Mouse (Mus musculus): Measurements from ENCODE around the gene As3mt. TPM values are rescaled to one million over a fixed set of nuclear protein-coding genes. Genes with fewer than 3 reads are reported as not detected.
"Not testable (repeated sequence)": the region's sequence is repeated elsewhere in the genome, so short reads cannot be mapped to it uniquely, and the experiment has no call there.

As3mt gene
- polyA plus RNA-seq, 1 experiment from 2014 or later = 31.6 TPM

DNA sequence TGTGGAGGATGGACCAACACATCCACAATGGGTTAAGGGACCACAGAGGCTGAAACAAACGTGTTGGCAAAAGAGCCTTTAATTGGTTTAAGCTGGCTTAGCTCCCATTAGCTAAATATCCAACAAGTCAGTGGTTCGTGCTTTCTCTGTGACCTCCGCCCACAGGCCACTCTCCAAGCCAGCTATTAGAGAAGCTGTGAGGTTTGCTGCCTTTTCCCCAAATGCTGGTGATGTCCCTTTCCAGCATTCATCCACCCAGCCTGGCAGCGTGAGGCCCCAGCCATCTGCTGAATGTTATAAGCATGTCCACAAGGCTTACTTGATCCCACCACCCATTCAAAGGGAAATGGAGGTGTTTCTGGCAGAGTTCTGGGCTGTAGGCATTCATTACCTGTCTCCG, 69.1 kb downstream of the As3mt start:
- Histone ChIP-seq H3K4me2 (replicated peaks; ENCODE audit: low read depth, low read length) (no peak overlapping the region), H3K9ac (ENCODE audit: low read depth, low read length) (no peak overlapping the region), H3K4me3 (ENCODE audit: low read depth, low read length) (no peak overlapping the region), H3K27me3 (ENCODE audit: control insufficient read depth, insufficient read depth, low read length) (no peaks in the 10 kb centered on the region), H3K9me3 (ENCODE audit: control insufficient read depth, low read length) (no peaks in the 10 kb centered on the region), H3K4me1 (replicated peaks; ENCODE audit: control insufficient read depth, insufficient read depth, low read length) (no peaks in the 10 kb centered on the region), H3K36me3 (ENCODE audit: control insufficient read depth, insufficient read depth, low read length) (no peaks in the 10 kb centered on the region), H3K27ac (ENCODE audit: low read depth, low read length) (no peak overlapping the region)
- WGBS = 75% methylated on average over 5 of the region's 5 CpGs
- no peak for ATAC-seq (ENCODE audit: low FRiP score)
- DNase-seq (ENCODE audit: low spot score) = no peak

DNA sequence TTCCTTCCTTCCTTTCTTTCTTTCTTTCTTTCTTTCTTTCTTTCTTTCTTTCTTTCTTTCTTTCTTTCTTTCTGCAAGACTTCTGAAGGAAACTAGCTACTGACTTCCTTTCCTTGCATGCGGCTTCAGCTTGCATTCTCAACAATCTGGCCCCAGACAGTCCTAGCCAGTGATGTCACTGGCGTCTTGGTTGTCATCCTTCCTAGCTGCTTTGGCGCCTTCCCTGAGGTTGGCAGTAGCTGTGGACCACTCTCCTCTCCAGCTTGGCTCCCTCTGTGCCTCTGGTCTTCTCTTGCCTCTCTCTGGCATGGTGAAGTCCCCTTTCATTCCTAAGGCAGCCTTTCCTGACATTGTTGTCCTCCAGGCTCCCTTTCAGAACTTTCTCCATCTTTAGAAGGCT, 69.6 kb downstream of the As3mt start:
- no peaks in the 10 kb centered on the region for H3K27me3 ChIP-seq (ENCODE audit: control insufficient read depth, insufficient read depth, low read length)
- H3K36me3 ChIP-seq (ENCODE audit: control insufficient read depth, insufficient read depth, low read length) = no peaks in the 10 kb centered on the region
- no peak overlapping the region for H3K9ac ChIP-seq (ENCODE audit: low read depth, low read length)
- 78% methylated on average over 3 of the region's 3 CpGs for WGBS
- no peak overlapping the region for H3K27ac ChIP-seq (ENCODE audit: low read depth, low read length)
- H3K4me3 ChIP-seq (ENCODE audit: low read depth, low read length) = no peak overlapping the region
- H3K4me2 ChIP-seq (replicated peaks; ENCODE audit: low read depth, low read length) = no peak overlapping the region
- no peaks in the 10 kb centered on the region for H3K9me3 ChIP-seq (ENCODE audit: control insufficient read depth, low read length)
- H3K4me1 ChIP-seq (replicated peaks; ENCODE audit: control insufficient read depth, insufficient read depth, low read length) = no peaks in the 10 kb centered on the region
- DNase-seq (ENCODE audit: low spot score) = no peak
- no peak for ATAC-seq (ENCODE audit: low FRiP score)

DNA sequence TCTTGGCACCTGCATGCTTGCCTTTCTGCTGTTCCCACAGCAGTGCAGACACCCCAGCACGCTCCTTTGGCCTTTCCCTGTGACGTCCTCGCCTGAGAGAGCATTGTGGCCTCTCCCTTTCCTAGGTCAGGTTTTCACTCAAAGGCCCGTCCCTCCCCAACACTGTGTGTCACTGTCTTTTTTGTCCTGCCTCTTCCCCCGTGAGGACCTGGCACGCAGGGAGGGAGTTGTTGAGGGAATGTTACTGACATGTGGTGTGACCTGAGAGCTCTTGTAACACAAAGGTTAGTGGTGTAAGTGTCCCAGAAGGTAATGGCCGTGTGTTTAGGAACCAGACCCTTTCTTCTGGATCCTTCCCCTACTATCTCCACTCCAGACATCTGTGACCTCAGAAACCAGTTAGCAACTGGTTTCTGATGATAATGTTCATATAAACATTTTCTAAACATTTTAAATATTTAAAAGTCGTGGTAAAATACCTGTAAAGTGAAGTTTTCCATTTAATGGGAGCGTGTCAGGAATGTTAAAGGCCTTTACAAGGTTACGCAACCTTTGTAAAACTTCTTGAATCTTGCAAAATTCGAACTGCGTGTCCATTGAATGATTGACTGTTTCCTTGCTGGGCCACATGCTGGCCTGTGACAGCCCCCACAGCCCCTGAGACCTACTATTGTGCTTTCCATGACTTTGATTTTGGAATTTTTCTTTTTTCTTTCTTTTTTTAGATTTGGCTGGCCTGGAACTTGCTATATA, 70.8 kb downstream of the As3mt start:
- Histone ChIP-seq H3K4me2 (replicated peaks; ENCODE audit: low read depth, low read length) (no peak overlapping the region), H3K9me3 (ENCODE audit: control insufficient read depth, low read length) (no peaks in the 10 kb centered on the region), H3K27ac (ENCODE audit: low read depth, low read length) (no peak overlapping the region), H3K9ac (ENCODE audit: low read depth, low read length) (no peak overlapping the region), H3K27me3 (ENCODE audit: control insufficient read depth, insufficient read depth, low read length) (no peaks in the 10 kb centered on the region), H3K36me3 (ENCODE audit: control insufficient read depth, insufficient read depth, low read length) (no peaks in the 10 kb centered on the region), H3K4me1 (replicated peaks; ENCODE audit: control insufficient read depth, insufficient read depth, low read length) (no peaks in the 10 kb centered on the region), H3K4me3 (ENCODE audit: low read depth, low read length) (no peak overlapping the region)
- 63% methylated on average over 12 of the region's 12 CpGs for WGBS
- DNase-seq (ENCODE audit: low spot score) (no peak), ATAC-seq (ENCODE audit: low FRiP score) (no peak)

DNA sequence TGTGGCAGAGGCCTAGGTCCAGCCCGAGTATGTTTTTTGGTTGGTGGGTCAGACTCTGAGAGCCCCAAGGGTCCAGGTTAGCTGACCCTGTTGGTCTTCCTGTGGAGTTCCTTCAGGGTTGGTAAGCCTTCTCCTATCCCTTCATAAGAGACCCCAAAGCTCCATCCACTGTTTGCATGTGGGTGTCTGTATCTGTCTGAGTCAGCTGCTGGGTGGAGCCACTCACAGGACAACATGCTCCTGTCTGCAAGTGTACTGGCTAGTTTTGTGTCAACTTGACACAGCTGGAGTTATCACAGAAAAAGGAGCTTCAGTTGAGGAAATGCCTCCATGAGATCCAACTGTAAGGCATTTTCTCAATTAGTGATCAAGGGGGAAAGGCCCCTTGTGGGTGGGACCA, 71.9 kb downstream of the As3mt start:
- not testable (repeated sequence) for H3K36me3 ChIP-seq (ENCODE audit: control insufficient read depth, insufficient read depth, low read length); H3K4me1 ChIP-seq (replicated peaks; ENCODE audit: control insufficient read depth, insufficient read depth, low read length); DNase-seq (ENCODE audit: low spot score); H3K9ac ChIP-seq (ENCODE audit: low read depth, low read length); H3K9me3 ChIP-seq (ENCODE audit: control insufficient read depth, low read length); H3K4me2 ChIP-seq (replicated peaks; ENCODE audit: low read depth, low read length); H3K27ac ChIP-seq (ENCODE audit: low read depth, low read length); H3K4me3 ChIP-seq (ENCODE audit: low read depth, low read length); H3K27me3 ChIP-seq (ENCODE audit: control insufficient read depth, insufficient read depth, low read length); ATAC-seq (ENCODE audit: low FRiP score)
- 79% methylated on average over 1 of the region's 1 CpGs for WGBS

DNA sequence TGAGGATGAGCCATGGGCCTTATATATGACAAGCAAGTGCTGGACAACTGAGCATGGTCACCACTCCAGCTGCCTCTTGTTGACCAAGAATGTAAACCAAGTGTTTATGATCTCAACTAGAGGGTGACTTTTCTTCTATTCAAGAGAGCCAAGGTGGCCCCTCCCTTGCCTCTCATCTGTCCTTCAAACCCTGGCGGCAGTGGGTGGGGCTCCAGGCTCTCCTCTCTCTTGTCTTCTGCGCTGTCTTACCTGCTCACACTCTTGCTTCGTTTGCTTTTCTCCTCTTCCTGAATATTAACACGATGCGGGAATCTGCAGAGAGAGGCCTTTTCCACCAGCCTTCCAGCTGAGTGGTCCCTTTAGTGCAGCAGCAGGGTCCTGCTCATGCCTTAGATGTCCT, 76.8 kb downstream of the As3mt start:
- Histone ChIP-seq H3K4me2 (replicated peaks; ENCODE audit: low read depth, low read length) (no peak overlapping the region), H3K9ac (ENCODE audit: low read depth, low read length) (no peak overlapping the region), H3K36me3 (ENCODE audit: control insufficient read depth, insufficient read depth, low read length) (no peaks in the 10 kb centered on the region), H3K27ac (ENCODE audit: low read depth, low read length) (no peak overlapping the region), H3K4me3 (ENCODE audit: low read depth, low read length) (no peak overlapping the region), H3K4me1 (replicated peaks; ENCODE audit: control insufficient read depth, insufficient read depth, low read length) (no peaks in the 10 kb centered on the region), H3K9me3 (ENCODE audit: control insufficient read depth, low read length) (no peaks in the 10 kb centered on the region), H3K27me3 (ENCODE audit: control insufficient read depth, insufficient read depth, low read length) (no peaks in the 10 kb centered on the region)
- DNase-seq (ENCODE audit: low spot score) (no peak), ATAC-seq (ENCODE audit: low FRiP score) (no peak)
- WGBS = 78% methylated on average over 5 of the region's 5 CpGs

DNA sequence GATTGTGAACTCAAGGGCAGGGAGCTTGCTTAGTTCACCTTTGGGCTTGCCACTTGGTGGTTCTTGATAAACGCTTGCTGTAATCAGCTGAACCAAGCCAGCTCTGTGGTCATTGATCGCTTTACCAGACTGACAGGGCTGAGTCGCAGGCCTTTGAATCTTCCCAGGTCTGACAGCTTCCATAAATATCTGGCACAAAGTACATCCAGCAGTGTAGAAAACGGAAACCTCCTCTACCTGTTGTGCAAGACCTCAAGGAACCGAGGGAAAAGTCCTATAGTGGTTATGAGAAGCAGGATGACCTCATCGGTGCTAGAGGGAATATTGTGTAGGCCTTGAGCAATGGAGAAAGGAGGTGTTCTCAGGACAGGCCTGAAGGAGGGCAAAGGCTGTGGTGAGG, 77.2 kb downstream of the As3mt start:
- no peak for ATAC-seq (ENCODE audit: low FRiP score)
- WGBS = 87% methylated on average over 6 of the region's 6 CpGs
- Histone ChIP-seq H3K4me3 (ENCODE audit: low read depth, low read length) (no peak overlapping the region), H3K9me3 (ENCODE audit: control insufficient read depth, low read length) (no peaks in the 10 kb centered on the region), H3K36me3 (ENCODE audit: control insufficient read depth, insufficient read depth, low read length) (no peaks in the 10 kb centered on the region), H3K27me3 (ENCODE audit: control insufficient read depth, insufficient read depth, low read length) (no peaks in the 10 kb centered on the region), H3K4me1 (replicated peaks; ENCODE audit: control insufficient read depth, insufficient read depth, low read length) (no peaks in the 10 kb centered on the region), H3K4me2 (replicated peaks; ENCODE audit: low read depth, low read length) (no peak overlapping the region), H3K9ac (ENCODE audit: low read depth, low read length) (no peak overlapping the region), H3K27ac (ENCODE audit: low read depth, low read length) (no peak overlapping the region)
- no peak for DNase-seq (ENCODE audit: low spot score)

DNA sequence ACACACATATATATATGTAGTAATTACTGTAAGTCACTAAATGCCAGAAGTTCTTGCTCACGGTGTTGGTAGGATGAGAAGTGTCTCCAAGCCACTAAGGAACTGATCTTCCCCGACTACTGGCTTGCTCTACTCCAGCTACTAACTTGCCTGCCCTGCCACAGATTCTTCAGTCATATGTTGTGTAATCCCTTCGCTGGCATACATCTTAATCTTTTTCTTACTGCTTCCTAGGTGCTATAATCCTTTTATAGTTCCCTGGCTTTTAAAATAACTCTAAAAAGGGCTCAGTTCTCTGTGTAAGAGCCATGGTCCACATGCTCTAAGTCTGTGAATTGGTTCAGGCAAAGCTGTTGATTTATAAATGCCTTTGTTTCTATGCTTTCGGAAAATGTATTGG, 78.4 kb downstream of the As3mt start:
- no peak for ATAC-seq (ENCODE audit: low FRiP score)
- H3K4me2 ChIP-seq (replicated peaks; ENCODE audit: low read depth, low read length) = no peak overlapping the region
- H3K4me3 ChIP-seq (ENCODE audit: low read depth, low read length) = no peak overlapping the region
- 95% methylated on average over 4 of the region's 4 CpGs for WGBS
- no peaks in the 10 kb centered on the region for H3K4me1 ChIP-seq (replicated peaks; ENCODE audit: control insufficient read depth, insufficient read depth, low read length)
- H3K27me3 ChIP-seq (ENCODE audit: control insufficient read depth, insufficient read depth, low read length) = no peaks in the 10 kb centered on the region
- no peak for DNase-seq (ENCODE audit: low spot score)
- H3K27ac ChIP-seq (ENCODE audit: low read depth, low read length) = no peak overlapping the region
- no peaks in the 10 kb centered on the region for H3K36me3 ChIP-seq (ENCODE audit: control insufficient read depth, insufficient read depth, low read length)
- H3K9ac ChIP-seq (ENCODE audit: low read depth, low read length) = no peak overlapping the region
- H3K9me3 ChIP-seq (ENCODE audit: control insufficient read depth, low read length) = no peaks in the 10 kb centered on the region

DNA sequence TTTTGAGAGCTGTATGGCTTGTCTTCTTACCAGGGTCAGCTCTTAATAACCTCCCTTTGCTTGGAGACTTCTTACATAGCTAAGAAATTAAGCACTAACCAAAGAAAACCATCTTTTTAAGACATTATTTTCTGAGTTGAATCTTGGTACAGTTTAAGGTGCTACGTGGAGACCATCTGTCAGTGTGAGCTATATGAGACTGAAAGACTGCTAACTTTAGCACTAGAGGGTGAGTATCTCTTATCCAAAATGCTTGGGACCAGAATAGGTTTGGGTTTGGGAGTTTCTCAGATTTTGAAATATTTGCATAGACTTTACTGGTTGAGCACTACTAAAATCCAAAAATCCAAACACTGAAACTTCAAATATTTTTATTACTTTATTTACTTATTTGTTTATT, 82.5 kb downstream of the As3mt start:
- 98% methylated on average over 1 of the region's 1 CpGs for WGBS
- no peak for ATAC-seq (ENCODE audit: low FRiP score)
- Histone ChIP-seq H3K4me3 (ENCODE audit: low read depth, low read length) (no peak overlapping the region), H3K27ac (ENCODE audit: low read depth, low read length) (no peak overlapping the region), H3K4me1 (replicated peaks; ENCODE audit: control insufficient read depth, insufficient read depth, low read length) (no peaks in the 10 kb centered on the region), H3K36me3 (ENCODE audit: control insufficient read depth, insufficient read depth, low read length) (no peaks in the 10 kb centered on the region), H3K9me3 (ENCODE audit: control insufficient read depth, low read length) (no peaks in the 10 kb centered on the region), H3K9ac (ENCODE audit: low read depth, low read length) (no peak overlapping the region), H3K4me2 (replicated peaks; ENCODE audit: low read depth, low read length) (no peak overlapping the region), H3K27me3 (ENCODE audit: control insufficient read depth, insufficient read depth, low read length) (no peaks in the 10 kb centered on the region)
- no peak for DNase-seq (ENCODE audit: low spot score)

All from hindbrain, embryonic 11.5 days (tissue).